Mouse (Mus musculus) hindbrain, embryonic 14.5 days (tissue): Measurements from ENCODE around the gene Prok1. TPM values are rescaled to one million over a fixed set of nuclear protein-coding genes. Genes with fewer than 3 reads are reported as not detected.

Experiments used
- ATAC-seq: fragments of 200-750 bp; cut with Nextera tagmentation; 2 replicates; pipeline ENCODE4 v1.8.0; 2017; ENCODE audit warnings: moderate number of reproducible peaks, mild to moderate bottlenecking, moderate TSS enrichment, moderate library complexity; ENCODE audit not compliant: low FRiP score
- DNase-seq: peaks from one replicate; pipeline ENCODE4 v3.0.0-alpha.2; 2015; ENCODE audit warnings: low spot score
- H3K27ac ChIP-seq: fragments of 300-500 bp; sonication (generic); 2 replicates; pipeline ENCODE4 v1.5.1; 2014; ENCODE audit warnings: mild to moderate bottlenecking, moderate library complexity
- H3K27me3 ChIP-seq: fragments of 300-500 bp; sonication (generic); 2 replicates; pipeline ENCODE4 v1.6.1; 2014; ENCODE audit warnings: mild to moderate bottlenecking, low read length, mixed read lengths; ENCODE audit not compliant: control insufficient read depth, insufficient read depth
- H3K36me3 ChIP-seq: fragments of 300-500 bp; sonication (generic); replicated peaks from 2 replicates; pipeline ENCODE4 v1.6.1; 2014; ENCODE audit not compliant: control insufficient read depth, insufficient read depth
- H3K4me1 ChIP-seq: fragments of 300-500 bp; sonication (generic); replicated peaks from 2 replicates; pipeline ENCODE4 v1.6.1; 2014; ENCODE audit warnings: antibody characterized with exemption, low read length, mixed read lengths; ENCODE audit not compliant: control insufficient read depth, insufficient read depth
- H3K4me2 ChIP-seq: fragments of 300-500 bp; sonication (generic); replicated peaks from 2 replicates; pipeline ENCODE4 v1.6.1; 2014; ENCODE audit warnings: mild to moderate bottlenecking, moderate library complexity
- H3K4me3 ChIP-seq: fragments of 300-500 bp; sonication (generic); replicated peaks from 2 replicates; pipeline ENCODE4 v1.5.1; 2014; ENCODE audit warnings: mild to moderate bottlenecking, low read length
- H3K9ac ChIP-seq: fragments of 300-500 bp; sonication (generic); 2 replicates; pipeline ENCODE4 v1.6.1; 2014
- H3K9me3 ChIP-seq: fragments of 300-500 bp; sonication (generic); 2 replicates; pipeline ENCODE4 v1.6.1; 2016; ENCODE audit warnings: low read length; ENCODE audit not compliant: control insufficient read depth
- WGBS: fragments of 180-500 bp; shearing (Covaris S2); extraction: QIAGEN DNeasy Blood & Tissue Kit; methylation state at CpG from one replicate; pipeline ENCODE4 v1.1.7; 2014; 5-methylcytosine and 5-hydroxymethylcytosine counted together
- polyA plus RNA-seq: library from polyadenylated mRNA; unstranded; fragments of >200 nt; fragmentation: Nextera tagmentation; extraction: Ambion mirVana; gene quantifications from 2 replicates; pipeline ENCODE4 v1.2.1, GENCODE M21; 2014

Prok1 gene
- polyA plus RNA-seq, 1 experiment from 2014 or later, result 0.23 TPM

GRCm38 (mm10) chr3:107266814-107267345 lies 27.4 kb upstream of the Prok1 start:
- WGBS, result 79% methylated on average over 2 of the region's 2 CpGs
- Histone ChIP-seq H3K9ac (no peak overlapping the region), H3K9me3 (no peaks in the 10 kb centered on the region), H3K4me1 (peaks cover 1% of the 10 kb centered on the region), H3K27me3 (no peaks in the 10 kb centered on the region), H3K4me3 (no peak overlapping the region), H3K4me2 (no peak overlapping the region), H3K27ac (no peak overlapping the region), H3K36me3 (no peaks in the 10 kb centered on the region)
- ATAC-seq, result no peak
- DNase-seq, result no peak

- DNase-seq (no peak), ATAC-seq (no peak)
- H3K4me1 ChIP-seq, result peaks cover 16% of the 10 kb centered on the region
These were observed 22.3 kb upstream of the Prok1 start for GRCm38 (mm10) chr3:107261851-107262165.

GRCm38 (mm10) chr3:107260956-107261850 lies 21.7 kb upstream of the Prok1 start:
- H3K9ac ChIP-seq, result no peak overlapping the region

More at GRCm38 (mm10) chr3:107261851-107262165, 22.3 kb upstream of the Prok1 start:
- Histone ChIP-seq H3K36me3 (no peaks in the 10 kb centered on the region), H3K4me2 (no peak overlapping the region), H3K27ac (0 out of 2 replicates have a peak overlapping the region, but pooled peaks have one; percentile 14), H3K9ac (no peak overlapping the region), H3K4me3 (no peak overlapping the region), H3K27me3 (no peaks in the 10 kb centered on the region), H3K9me3 (no peaks in the 10 kb centered on the region)
- 28% methylated on average over 7 of the region's 7 CpGs for WGBS

GRCm38 (mm10) chr3:107257924-107258323 lies 18.4 kb upstream of the Prok1 start:
- H3K36me3 ChIP-seq, result no peaks in the 10 kb centered on the region
- H3K9ac ChIP-seq, result no peak overlapping the region
- H3K9me3 ChIP-seq, result no peaks in the 10 kb centered on the region
- no peak overlapping the region for H3K4me3 ChIP-seq
- no peaks in the 10 kb centered on the region for H3K27me3 ChIP-seq
- no peak for DNase-seq
- 52% methylated on average over 5 of the region's 5 CpGs for WGBS
- H3K4me2 ChIP-seq, result no peak overlapping the region
- peaks cover 16% of the 10 kb centered on the region for H3K4me1 ChIP-seq
- H3K27ac ChIP-seq, result peak overlapping the region; percentile 39; the same call in 1 of the 2 replicates
- ATAC-seq, result no peak

More at GRCm38 (mm10) chr3:107260956-107261850, 21.7 kb upstream of the Prok1 start:
- ATAC-seq (peak; percentile 61), DNase-seq (no peak)
- H3K27ac ChIP-seq, result peak overlapping the region; percentile 66
- 42% methylated on average over 8 of the region's 8 CpGs for WGBS
- H3K4me1 ChIP-seq, result peaks cover 16% of the 10 kb centered on the region
- H3K36me3 ChIP-seq, result no peaks in the 10 kb centered on the region
- no peak overlapping the region for H3K4me3 ChIP-seq
- 0 out of 2 replicates have a peak overlapping the region, but pooled peaks have one; percentile 4 for H3K4me2 ChIP-seq
- no peaks in the 10 kb centered on the region for H3K9me3 ChIP-seq
- H3K27me3 ChIP-seq, result no peaks in the 10 kb centered on the region

- no peaks in the 10 kb centered on the region for H3K36me3 ChIP-seq
- no peak overlapping the region for H3K9ac ChIP-seq
- H3K27me3 ChIP-seq, result no peaks in the 10 kb centered on the region
- no peak overlapping the region for H3K27ac ChIP-seq
- ATAC-seq (0 out of 2 replicates have a peak, but pooled peaks have one; percentile 21), DNase-seq (no peak)
- H3K9me3 ChIP-seq, result no peaks in the 10 kb centered on the region
- WGBS, result 47% methylated on average over 7 of the region's 7 CpGs
- H3K4me2 ChIP-seq, result no peak overlapping the region
- H3K4me1 ChIP-seq, result peaks cover 12% of the 10 kb centered on the region
- H3K4me3 ChIP-seq, result no peak overlapping the region
These were observed 17.2 kb upstream of the Prok1 start for GRCm38 (mm10) chr3:107256724-107257123.

- Histone ChIP-seq H3K36me3 (no peaks in the 10 kb centered on the region), H3K4me2 (no peak overlapping the region), H3K27me3 (no peaks in the 10 kb centered on the region), H3K9me3 (no peaks in the 10 kb centered on the region), H3K9ac (no peak overlapping the region), H3K4me3 (no peak overlapping the region), H3K27ac (no peak overlapping the region), H3K4me1 (peaks cover 7% of the 10 kb centered on the region; the same call in 1 of the 2 replicates)
- DNase-seq, result no peak
- WGBS, result 87% methylated on average over 3 of the region's 3 CpGs
- ATAC-seq, result no peak
These were observed 16.5 kb upstream of the Prok1 start for GRCm38 (mm10) chr3:107255992-107256391.

- H3K36me3 ChIP-seq, result no peaks in the 10 kb centered on the region
- H3K27ac ChIP-seq, result no peak overlapping the region
- H3K9me3 ChIP-seq, result no peaks in the 10 kb centered on the region
- H3K4me1 ChIP-seq, result no peaks in the 10 kb centered on the region
- no peak overlapping the region for H3K4me2 ChIP-seq
- DNase-seq, result no peak
- 85% methylated on average over 5 of the region's 5 CpGs for WGBS
- ATAC-seq, result no peak
- H3K4me3 ChIP-seq, result no peak overlapping the region
- no peak overlapping the region for H3K9ac ChIP-seq
- no peaks in the 10 kb centered on the region for H3K27me3 ChIP-seq
These were observed 14.4 kb upstream of the Prok1 start for GRCm38 (mm10) chr3:107253925-107254324.

- no peak overlapping the region for H3K4me2 ChIP-seq
- no peak overlapping the region for H3K4me3 ChIP-seq
- no peak overlapping the region for H3K27ac ChIP-seq
- H3K36me3 ChIP-seq, result no peaks in the 10 kb centered on the region
- ATAC-seq (no peak), DNase-seq (no peak)
- H3K9me3 ChIP-seq, result no peaks in the 10 kb centered on the region
- no peak overlapping the region for H3K9ac ChIP-seq
- H3K27me3 ChIP-seq, result no peaks in the 10 kb centered on the region
- no peaks in the 10 kb centered on the region for H3K4me1 ChIP-seq
- 69% methylated on average over 4 of the region's 4 CpGs for WGBS
These were observed 12.5 kb upstream of the Prok1 start for GRCm38 (mm10) chr3:107252035-107252434.

GRCm38 (mm10) chr3:107250320-107250719 lies 10.8 kb upstream of the Prok1 start:
- Histone ChIP-seq H3K4me3 (no peak overlapping the region), H3K4me2 (no peak overlapping the region), H3K27me3 (no peaks in the 10 kb centered on the region), H3K4me1 (no peaks in the 10 kb centered on the region), H3K9ac (no peak overlapping the region), H3K9me3 (no peaks in the 10 kb centered on the region), H3K27ac (no peak overlapping the region), H3K36me3 (no peaks in the 10 kb centered on the region)
- 77% methylated on average over 2 of the region's 2 CpGs for WGBS
- ATAC-seq (no peak), DNase-seq (no peak)
